Mouse (Mus musculus): Measurements from ENCODE around the gene Dad1. TPM values are rescaled to one million over a fixed set of nuclear protein-coding genes. Genes with fewer than 3 reads are reported as not detected.

The Dad1 gene
- polyA plus RNA-seq, 1 experiment from 2014 or later, result 391 TPM

DNA sequence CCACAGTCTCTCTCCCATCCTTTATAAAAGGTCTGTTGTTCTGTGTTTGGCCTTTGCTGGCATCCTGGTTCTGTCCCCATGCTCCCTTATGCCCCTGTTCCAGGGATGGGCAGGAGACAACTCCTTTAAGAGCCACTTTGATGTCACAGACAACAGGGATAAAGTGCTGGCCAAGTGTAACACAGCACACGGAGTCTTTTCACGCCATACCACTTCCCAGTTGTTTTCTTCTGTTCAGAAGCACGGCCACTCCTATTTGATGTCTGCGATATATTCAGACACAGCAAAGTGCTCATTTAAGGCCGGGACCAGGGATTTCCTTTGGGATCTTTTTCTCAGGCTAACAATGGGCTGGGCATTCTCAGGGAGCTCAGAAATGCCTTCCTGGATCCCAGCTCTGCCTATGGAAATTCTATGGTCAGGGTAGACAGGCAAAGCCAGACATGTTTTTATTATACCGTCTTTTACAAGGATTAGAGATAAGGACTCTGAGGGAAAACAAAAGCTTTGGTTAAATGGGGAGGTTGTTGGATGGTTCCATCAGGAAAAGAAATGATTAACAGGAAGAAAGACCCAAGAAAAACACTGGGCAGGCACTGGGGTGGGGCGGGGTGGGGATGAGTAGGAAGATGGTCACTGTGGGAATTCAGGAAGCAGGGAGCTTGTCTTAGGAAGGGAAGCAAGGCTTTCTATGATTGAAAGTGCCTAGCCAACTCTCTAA is 63.4 kb downstream of the Dad1 start:
- H3K4me2 ChIP-seq (ENCODE audit: low read depth, low read length), result no peak overlapping the region
- no peaks in the 10 kb centered on the region for H3K9me3 ChIP-seq (replicated peaks; ENCODE audit: control insufficient read depth, low read length)
- 55% methylated on average over 7 of the region's 7 CpGs for WGBS
- H3K27me3 ChIP-seq (ENCODE audit: control insufficient read depth, insufficient read depth, low read length), result no peaks in the 10 kb centered on the region
- peaks cover 16% of the 10 kb centered on the region; the same call in 1 of the 2 replicates for H3K4me1 ChIP-seq (ENCODE audit: control insufficient read depth, insufficient read depth, low read length)
- H3K36me3 ChIP-seq (ENCODE audit: control insufficient read depth, insufficient read depth, low read length), result no peaks in the 10 kb centered on the region
- no peak overlapping the region; the same call in 1 of the 2 replicates for H3K27ac ChIP-seq (ENCODE audit: low read length)
- no peak overlapping the region for H3K4me3 ChIP-seq (replicated peaks; ENCODE audit: low read length)
- H3K9ac ChIP-seq (ENCODE audit: low read length), result no peak overlapping the region
- no peak for ATAC-seq (ENCODE audit: insufficient read depth, low FRiP score)

DNA sequence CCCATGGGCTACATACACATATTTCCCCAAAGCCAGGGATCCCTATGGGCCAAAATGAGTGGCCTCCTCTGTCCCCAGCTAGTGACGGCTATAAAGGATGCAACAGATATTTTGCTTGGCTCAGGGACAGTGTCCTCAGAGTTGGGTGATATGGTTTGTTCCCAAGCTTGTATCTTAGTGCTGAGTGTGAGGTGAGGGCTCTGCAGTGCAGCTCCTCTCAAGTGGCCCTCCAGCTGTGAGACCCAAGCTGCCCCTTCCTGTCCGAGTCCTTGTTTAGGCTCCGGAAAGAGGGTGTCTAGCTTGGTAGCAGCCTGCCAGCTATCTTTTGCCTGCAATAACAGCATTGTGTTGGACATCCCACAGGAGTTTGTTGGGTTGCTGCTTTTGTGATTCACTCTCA is 64.6 kb downstream of the Dad1 start:
- 82% methylated on average over 3 of the region's 3 CpGs for WGBS
- Histone ChIP-seq H3K27ac (ENCODE audit: low read length) (no peak overlapping the region), H3K36me3 (ENCODE audit: control insufficient read depth, insufficient read depth, low read length) (no peaks in the 10 kb centered on the region), H3K9me3 (replicated peaks; ENCODE audit: control insufficient read depth, low read length) (no peaks in the 10 kb centered on the region), H3K4me2 (ENCODE audit: low read depth, low read length) (no peak overlapping the region), H3K4me3 (replicated peaks; ENCODE audit: low read length) (no peak overlapping the region), H3K9ac (ENCODE audit: low read length) (no peak overlapping the region), H3K27me3 (ENCODE audit: control insufficient read depth, insufficient read depth, low read length) (no peaks in the 10 kb centered on the region), H3K4me1 (ENCODE audit: control insufficient read depth, insufficient read depth, low read length) (peaks cover 14% of the 10 kb centered on the region; the same call in 1 of the 2 replicates)
- ATAC-seq (ENCODE audit: insufficient read depth, low FRiP score), result no peak

DNA sequence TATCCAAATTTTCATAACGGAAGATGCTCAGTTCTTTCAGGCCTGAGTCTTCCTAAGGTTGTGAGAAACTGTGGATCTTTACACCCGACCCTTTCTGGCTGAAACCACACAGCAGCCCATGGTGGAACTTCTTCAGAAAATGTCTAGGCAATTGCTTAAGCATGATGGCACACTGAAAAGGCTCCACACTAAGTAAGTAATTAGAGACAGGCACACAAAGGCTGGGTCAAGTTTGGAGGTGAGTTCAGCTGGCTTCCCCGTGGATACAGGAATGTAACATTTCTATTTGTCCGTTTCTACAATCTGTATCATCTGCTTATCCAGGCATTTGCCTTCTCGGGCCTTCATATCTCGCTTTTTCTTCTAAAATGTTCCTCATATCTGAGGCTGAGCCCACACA is 66.7 kb downstream of the Dad1 start:
- Histone ChIP-seq H3K27ac (ENCODE audit: low read length) (no peak overlapping the region), H3K36me3 (ENCODE audit: control insufficient read depth, insufficient read depth, low read length) (no peaks in the 10 kb centered on the region), H3K9me3 (replicated peaks; ENCODE audit: control insufficient read depth, low read length) (no peaks in the 10 kb centered on the region), H3K9ac (ENCODE audit: low read length) (no peak overlapping the region), H3K4me2 (ENCODE audit: low read depth, low read length) (no peak overlapping the region), H3K4me1 (ENCODE audit: control insufficient read depth, insufficient read depth, low read length) (peaks cover 9% of the 10 kb centered on the region; the same call in 1 of the 2 replicates), H3K27me3 (ENCODE audit: control insufficient read depth, insufficient read depth, low read length) (no peaks in the 10 kb centered on the region), H3K4me3 (replicated peaks; ENCODE audit: low read length) (no peak overlapping the region)
- 68% methylated on average over 6 of the region's 6 CpGs for WGBS
- ATAC-seq (ENCODE audit: insufficient read depth, low FRiP score), result no peak

Other genes with a start within 250 kb of the Dad1 start
- gene Abhd4, start 84 bp upstream of the Dad1 start, polyA plus RNA-seq (2015; fragmentation: Nextera tagmentation; extraction: Ambion mirVana), result 51.7 and 57.0 TPM in 2 replicates
- not detected in 2 replicates for gene Olfr49, start 30.8 kb upstream of the Dad1 start, polyA plus RNA-seq (2015; fragmentation: Nextera tagmentation; extraction: Ambion mirVana)
- gene Oxa1l, start 106.7 kb upstream of the Dad1 start, polyA plus RNA-seq (2015; fragmentation: Nextera tagmentation; extraction: Ambion mirVana), result 33.7 and 35.6 TPM in 2 replicates
- gene Slc7a7, start 163.7 kb upstream of the Dad1 start, polyA plus RNA-seq (2015; fragmentation: Nextera tagmentation; extraction: Ambion mirVana), result 19.0 and 23.0 TPM in 2 replicates
- gene Mrpl52, start 172.8 kb upstream of the Dad1 start, polyA plus RNA-seq (2015; fragmentation: Nextera tagmentation; extraction: Ambion mirVana), result 206 and 264 TPM in 2 replicates
- gene Mmp14, start 177.5 kb upstream of the Dad1 start, polyA plus RNA-seq (2015; fragmentation: Nextera tagmentation; extraction: Ambion mirVana), result 120 and 126 TPM in 2 replicates
- gene Lrp10, start 210.0 kb upstream of the Dad1 start, polyA plus RNA-seq (2015; fragmentation: Nextera tagmentation; extraction: Ambion mirVana), result 39.6 and 40.3 TPM in 2 replicates
- gene Rem2, start 222.0 kb upstream of the Dad1 start, polyA plus RNA-seq (2015; fragmentation: Nextera tagmentation; extraction: Ambion mirVana), result 1.5 TPM in 2 replicates